Mouse (Mus musculus): ENCODE results near the gene Ndufa13. TPM values are rescaled to one million over a fixed set of nuclear protein-coding genes. Genes with fewer than 3 reads are reported as not detected.
"Not testable (repeated sequence)": the region's sequence is repeated elsewhere in the genome, so short reads cannot be mapped to it uniquely, and the experiment has no call there.

Gene Ndufa13
- 277 TPM for polyA plus RNA-seq (2012; fragmentation: generic; extraction: Trizol)

GRCm38 (mm10) chr8:69902163-69903062 is at the start of gene Ndufa13, which contains the start of the genes Tssk6 and Yjefn3:
Gene Ndufa13 (minus strand): TSS chr8:69902558.
Gene Tssk6 (plus strand): TSS chr8:69902184.
Gene Yjefn3 (minus strand): TSS chr8:69902712.
- Histone ChIP-seq H3K27me3 (ENCODE audit: control insufficient read depth, insufficient read depth, insufficient read length) (no peaks in the 10 kb centered on the region), H3K36me3 (ENCODE audit: control insufficient read depth, insufficient read depth) (no peaks in the 10 kb centered on the region)

GRCm38 (mm10) chr8:69950300-69950699 is 47.9 kb upstream of the Ndufa13 start:
- TF ChIP-seq SRF (IDR thresholded peaks at IDR 0.05; ENCODE audit: control insufficient read depth, insufficient read length, low read depth) = no peak
- TF ChIP-seq E2F4 (IDR thresholded peaks at IDR 0.05; ENCODE audit: insufficient read depth) = no peak
- TF ChIP-seq CEBPB (IDR thresholded peaks at IDR 0.05; ENCODE audit: insufficient read depth, poor library complexity, severe bottlenecking) = no peak
- peaks cover 97% of the 10 kb centered on the region for H3K79me2 ChIP-seq (ENCODE audit: control insufficient read depth, insufficient read depth)

More at GRCm38 (mm10) chr8:69902163-69903062, at the start of gene Ndufa13, which contains the start of the genes Tssk6 and Yjefn3:
- TF ChIP-seq POLR2A (IDR thresholded peaks at IDR 0.05; ENCODE audit: insufficient read length, low read depth) (peak; percentile 11), REST (IDR thresholded peaks at IDR 0.05; ENCODE audit: insufficient read depth, insufficient read length) (no peak)
- peaks cover 34% of the 10 kb centered on the region for H3K79me2 ChIP-seq (ENCODE audit: control insufficient read depth, insufficient read depth)
- peak within 1 kb of the TSS; percentile 90 for H3K4me3 ChIP-seq
- peak within 1 kb of the TSS; percentile 81 for H3K4me2 ChIP-seq (ENCODE audit: low read depth)
- peak within 1 kb of the TSS; percentile 10 for H3ac ChIP-seq (ENCODE audit: control insufficient read depth, insufficient read length)

GRCm38 (mm10) chr8:69942495-69942894 is 40.1 kb upstream of the Ndufa13 start:
- not testable (repeated sequence) for H3K36me3 ChIP-seq (ENCODE audit: control insufficient read depth, insufficient read depth); H3K4me3 ChIP-seq; H3K4me2 ChIP-seq (ENCODE audit: low read depth); H3K27me3 ChIP-seq (ENCODE audit: control insufficient read depth, insufficient read depth, insufficient read length); H3ac ChIP-seq (ENCODE audit: control insufficient read depth, insufficient read length)
- H3K79me2 ChIP-seq (ENCODE audit: control insufficient read depth, insufficient read depth) = peaks cover 91% of the 10 kb centered on the region

More at GRCm38 (mm10) chr8:69950300-69950699, 47.9 kb upstream of the Ndufa13 start:
- Histone ChIP-seq H3ac (ENCODE audit: control insufficient read depth, insufficient read length) (no peak overlapping the region), H3K4me2 (ENCODE audit: low read depth) (no peak overlapping the region), H3K36me3 (ENCODE audit: control insufficient read depth, insufficient read depth) (peaks cover 5% of the 10 kb centered on the region), H3K4me3 (no peak overlapping the region), H3K27me3 (ENCODE audit: control insufficient read depth, insufficient read depth, insufficient read length) (no peaks in the 10 kb centered on the region)

GRCm38 (mm10) chr8:69940386-69940785 is 38.0 kb upstream of the Ndufa13 start:
- H3K4me2 ChIP-seq (ENCODE audit: low read depth) = peak overlapping the region; percentile 49
- no peaks in the 10 kb centered on the region for H3K36me3 ChIP-seq (ENCODE audit: control insufficient read depth, insufficient read depth)
- peaks cover 88% of the 10 kb centered on the region for H3K79me2 ChIP-seq (ENCODE audit: control insufficient read depth, insufficient read depth)
- TF ChIP-seq CEBPB (IDR thresholded peaks at IDR 0.05; ENCODE audit: insufficient read depth, poor library complexity, severe bottlenecking) = no peak
- no peak for TF ChIP-seq TCF12 (IDR thresholded peaks at IDR 0.05; ENCODE audit: insufficient read depth, poor library complexity, severe bottlenecking)
- TF ChIP-seq MYOD1 (IDR thresholded peaks at IDR 0.05; ENCODE audit: control insufficient read depth in 1 of 3, insufficient read length in 2 of 3, low read depth in 2 of 3) = no peak
- no peak for TF ChIP-seq MAX (IDR thresholded peaks at IDR 0.05; ENCODE audit: low read depth)
- no peak for TF ChIP-seq TCF3 (IDR thresholded peaks at IDR 0.05; ENCODE audit: insufficient read length, low read depth)
- TF ChIP-seq E2F4 (IDR thresholded peaks at IDR 0.05; ENCODE audit: insufficient read depth) = no peak
- no peak for TF ChIP-seq POLR2A (IDR thresholded peaks at IDR 0.05; ENCODE audit: insufficient read length, low read depth)
- TF ChIP-seq USF1 (IDR thresholded peaks at IDR 0.05; ENCODE audit: low read depth) = no peak
- no peak for TF ChIP-seq MYOG (IDR thresholded peaks at IDR 0.05; ENCODE audit: control insufficient read depth in 1 of 3, insufficient read depth in 1 of 3, insufficient read length in 2 of 3, low read depth in 2 of 3)
- TF ChIP-seq POLR2AphosphoS2 (IDR thresholded peaks at IDR 0.05; ENCODE audit: insufficient read length, low read depth) = no peak
- H3ac ChIP-seq (ENCODE audit: control insufficient read depth, insufficient read length) = no peak overlapping the region
- H3K4me3 ChIP-seq = no peak overlapping the region
- H3K27me3 ChIP-seq (ENCODE audit: control insufficient read depth, insufficient read depth, insufficient read length) = no peaks in the 10 kb centered on the region

GRCm38 (mm10) chr8:69939633-69940032 is 37.3 kb upstream of the Ndufa13 start:
- H3K36me3 ChIP-seq (ENCODE audit: control insufficient read depth, insufficient read depth) = no peaks in the 10 kb centered on the region
- no peak for TF ChIP-seq CEBPB (IDR thresholded peaks at IDR 0.05; ENCODE audit: insufficient read depth, poor library complexity, severe bottlenecking)
- peak in 2 of 3 experiments; percentile 88 to 93 for TF ChIP-seq MYOD1 (IDR thresholded peaks at IDR 0.05; ENCODE audit: control insufficient read depth in 1 of 3, insufficient read length in 2 of 3, low read depth in 2 of 3)
- TF ChIP-seq POLR2A (IDR thresholded peaks at IDR 0.05; ENCODE audit: insufficient read length, low read depth) = no peak
- TF ChIP-seq E2F4 (IDR thresholded peaks at IDR 0.05; ENCODE audit: insufficient read depth) = no peak
- peak; percentile 67 for TF ChIP-seq USF1 (IDR thresholded peaks at IDR 0.05; ENCODE audit: low read depth)
- peak; percentile 84 for TF ChIP-seq TCF12 (IDR thresholded peaks at IDR 0.05; ENCODE audit: insufficient read depth, poor library complexity, severe bottlenecking)
- TF ChIP-seq POLR2AphosphoS2 (IDR thresholded peaks at IDR 0.05; ENCODE audit: insufficient read length, low read depth) = peak; percentile 20
- TF ChIP-seq TCF3 (IDR thresholded peaks at IDR 0.05; ENCODE audit: insufficient read length, low read depth) = peak; percentile 53
- peak; percentile 55 to 91 (median 61) for TF ChIP-seq MYOG (IDR thresholded peaks at IDR 0.05; ENCODE audit: control insufficient read depth in 1 of 3, insufficient read depth in 1 of 3, insufficient read length in 2 of 3, low read depth in 2 of 3)
- no peak overlapping the region for H3K4me3 ChIP-seq
- peak overlapping the region; percentile 65 for H3K4me2 ChIP-seq (ENCODE audit: low read depth)
- H3K27me3 ChIP-seq (ENCODE audit: control insufficient read depth, insufficient read depth, insufficient read length) = no peaks in the 10 kb centered on the region
- peaks cover 80% of the 10 kb centered on the region for H3K79me2 ChIP-seq (ENCODE audit: control insufficient read depth, insufficient read depth)
- H3ac ChIP-seq (ENCODE audit: control insufficient read depth, insufficient read length) = no peak overlapping the region

All from myocyte (in vitro differentiated cells).